Mouse (Mus musculus): ENCODE data around the gene Dab2ip.

DNA sequence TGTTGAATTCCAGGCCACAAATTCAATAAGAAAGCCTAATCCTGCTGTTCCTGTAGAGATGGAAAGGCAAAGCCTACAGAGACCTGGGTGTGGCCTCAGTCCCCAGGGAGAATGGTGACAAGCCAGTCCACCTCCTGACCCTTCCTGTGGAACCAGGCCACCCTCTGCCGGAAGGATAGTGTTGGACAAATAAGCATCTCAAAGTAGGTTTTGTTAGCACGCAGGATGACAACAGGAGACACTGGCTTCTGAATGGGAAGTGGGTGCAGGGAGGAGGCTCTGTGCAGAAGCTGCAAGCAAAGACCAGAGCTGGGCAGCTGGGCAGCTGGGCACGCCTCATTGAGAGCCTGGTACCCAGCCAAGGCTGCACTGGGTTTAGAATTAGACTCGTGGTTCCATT lies 12.7 kb downstream of the Dab2ip start:
- TF ChIP-seq CTCF (IDR thresholded peaks at IDR 0.05; ENCODE audit: low read depth) (no peak), EP300 (optimal IDR thresholded peaks at IDR 0.05) (no peak)
